Mouse (Mus musculus) brain, embryonic 18.5 days (tissue): ENCODE data around the gene Plekha4.
A peak's percentile ranks its signal among the peaks of the same experiment; 100 is the strongest.

Experiments
- DNase-seq: peaks from one replicate; pipeline ENCODE4 v3.0.0-alpha.2; 2012; ENCODE audit warnings: low read depth, low spot score

Gene Plekha4

DNA sequence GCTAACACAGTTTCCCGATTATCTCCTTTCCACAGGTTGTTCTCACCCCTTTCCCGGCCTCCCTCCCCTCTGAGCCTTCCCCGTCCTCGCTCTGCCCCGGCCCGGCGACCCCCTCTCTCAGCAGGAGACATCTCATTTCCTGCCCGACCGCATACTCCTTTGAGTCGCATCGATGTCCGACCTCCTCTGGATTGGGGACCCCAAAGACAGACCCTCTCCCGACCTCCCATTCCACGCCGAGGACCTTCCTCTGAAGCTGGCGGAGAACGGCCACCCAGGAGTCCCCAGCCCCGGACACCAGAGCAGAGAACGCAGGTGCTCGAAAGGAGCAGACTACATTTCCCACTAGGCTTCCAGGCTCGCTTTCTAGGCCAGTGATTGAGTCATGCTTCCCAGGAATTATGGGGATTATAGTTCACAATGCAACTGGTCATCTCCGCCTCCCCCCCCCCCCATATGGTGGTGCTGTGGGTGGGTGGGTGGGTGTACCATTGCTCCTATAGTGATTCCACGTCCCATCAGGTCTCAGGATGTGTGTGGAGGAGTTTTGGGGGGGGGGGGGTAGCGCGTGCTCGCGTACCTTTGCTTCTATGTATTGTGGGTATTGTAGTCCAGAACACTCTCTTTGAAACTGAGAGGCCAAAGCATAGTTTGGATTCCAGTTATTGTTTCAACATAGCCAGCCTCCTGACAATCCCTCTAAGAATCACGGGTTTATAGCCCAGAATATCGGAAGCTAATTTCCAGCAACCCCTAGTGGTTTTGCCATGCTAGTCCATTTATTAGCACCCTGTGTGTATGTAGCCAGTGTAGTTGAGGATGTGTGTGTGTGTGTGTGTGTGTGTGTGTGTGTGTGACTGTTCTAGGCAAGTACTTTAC, 12.3 kb downstream of the Plekha4 start:
- DNase-seq: peak; percentile 67

DNA sequence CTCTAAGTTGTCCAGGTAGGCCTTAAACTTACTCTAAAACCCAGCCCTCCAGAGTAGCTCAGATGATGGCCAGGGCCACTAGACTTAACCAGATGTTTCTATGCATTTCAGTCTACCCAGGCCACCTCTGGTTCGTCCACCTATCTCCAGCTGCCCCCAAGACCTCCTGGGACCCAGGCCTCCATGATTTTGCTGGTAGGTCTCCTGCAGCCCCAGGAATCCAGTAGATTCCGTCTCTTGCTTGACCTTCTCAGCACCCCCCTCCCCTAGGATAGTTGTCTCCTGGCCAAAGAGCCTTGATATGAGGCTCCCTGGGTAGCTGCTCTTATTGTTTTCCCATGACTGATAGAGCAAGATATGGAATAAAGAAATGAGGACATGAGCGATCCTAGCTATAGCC, 13.0 kb downstream of the Plekha4 start:
- DNase-seq: no peak

DNA sequence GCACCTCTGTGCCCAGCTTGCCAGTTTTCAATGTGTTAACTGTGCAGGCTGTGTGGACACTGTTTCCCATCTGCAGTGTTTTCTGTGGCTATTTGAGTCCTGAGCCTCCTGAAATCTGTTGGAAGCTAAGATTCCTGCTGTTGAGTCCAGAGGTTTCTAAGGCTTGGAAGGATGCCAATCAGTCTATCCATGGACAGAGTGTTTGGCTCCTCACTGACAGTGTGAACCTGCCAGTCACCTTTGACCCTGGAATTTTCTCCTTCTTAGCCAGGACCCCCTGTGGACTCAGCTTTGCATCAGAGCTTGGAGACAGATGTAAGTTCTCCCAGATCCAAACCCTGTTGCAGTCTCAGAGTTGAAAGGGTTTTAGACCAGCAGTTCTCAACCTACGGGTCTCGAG, 14.1 kb downstream of the Plekha4 start:
- DNase-seq: no peak

DNA sequence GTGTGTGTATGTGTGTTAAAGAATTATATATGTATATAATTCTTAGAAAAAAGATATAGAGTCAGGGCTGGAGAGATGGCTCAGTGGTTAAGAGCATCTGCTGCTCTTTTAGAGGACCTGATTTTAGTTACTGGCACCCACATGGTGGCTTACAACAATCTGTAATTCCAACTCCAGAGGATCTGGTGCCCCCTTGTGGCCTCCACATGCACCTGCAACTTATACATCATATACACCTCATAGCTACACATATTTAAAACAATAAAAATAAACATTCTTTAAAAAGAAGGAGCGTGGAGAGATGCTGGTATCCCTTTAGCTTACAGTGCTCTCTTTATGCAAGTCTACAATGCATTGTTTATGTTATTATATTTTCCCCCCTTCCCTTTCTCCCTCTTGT, 18.4 kb downstream of the Plekha4 start:
- no peak for DNase-seq

DNA sequence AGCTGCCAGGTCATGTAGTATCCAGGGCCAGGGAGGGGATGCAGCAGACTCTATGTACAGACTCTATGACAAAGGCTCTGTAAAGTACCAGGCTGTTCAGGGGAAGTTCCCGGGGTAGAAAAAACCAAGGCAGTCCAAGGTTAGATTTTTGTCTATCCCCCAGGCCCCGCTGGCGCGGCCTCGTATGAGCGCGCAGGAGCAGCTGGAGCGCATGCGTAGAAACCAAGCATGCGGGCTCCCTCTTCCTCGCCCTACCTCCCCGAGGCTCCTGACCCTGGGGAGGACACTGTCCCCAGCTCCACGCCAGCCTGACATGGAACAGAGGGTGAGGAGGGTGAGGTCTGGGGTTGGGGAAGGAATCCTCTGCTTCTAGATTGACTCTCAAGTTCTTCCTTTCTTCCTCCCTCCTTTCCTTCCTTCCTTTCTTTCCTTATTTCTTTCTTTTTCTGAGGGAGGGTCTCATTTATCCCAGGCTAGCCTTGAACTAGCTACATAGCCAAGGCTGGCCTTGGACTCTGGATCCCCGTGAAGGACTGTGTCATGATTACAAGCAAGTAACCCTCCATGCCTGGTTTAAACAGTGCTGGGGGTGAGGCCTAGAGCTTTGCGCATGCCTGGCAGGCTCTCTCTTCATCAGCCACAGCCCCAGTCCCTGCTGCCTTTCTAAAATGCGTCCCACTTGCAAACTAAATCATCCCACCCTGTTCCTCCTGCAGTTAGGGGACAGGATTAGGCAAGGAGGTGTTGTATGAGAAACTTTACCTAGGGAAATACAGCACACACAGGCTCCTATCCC, 23.7 kb downstream of the Plekha4 start:
- no peak for DNase-seq

DNA sequence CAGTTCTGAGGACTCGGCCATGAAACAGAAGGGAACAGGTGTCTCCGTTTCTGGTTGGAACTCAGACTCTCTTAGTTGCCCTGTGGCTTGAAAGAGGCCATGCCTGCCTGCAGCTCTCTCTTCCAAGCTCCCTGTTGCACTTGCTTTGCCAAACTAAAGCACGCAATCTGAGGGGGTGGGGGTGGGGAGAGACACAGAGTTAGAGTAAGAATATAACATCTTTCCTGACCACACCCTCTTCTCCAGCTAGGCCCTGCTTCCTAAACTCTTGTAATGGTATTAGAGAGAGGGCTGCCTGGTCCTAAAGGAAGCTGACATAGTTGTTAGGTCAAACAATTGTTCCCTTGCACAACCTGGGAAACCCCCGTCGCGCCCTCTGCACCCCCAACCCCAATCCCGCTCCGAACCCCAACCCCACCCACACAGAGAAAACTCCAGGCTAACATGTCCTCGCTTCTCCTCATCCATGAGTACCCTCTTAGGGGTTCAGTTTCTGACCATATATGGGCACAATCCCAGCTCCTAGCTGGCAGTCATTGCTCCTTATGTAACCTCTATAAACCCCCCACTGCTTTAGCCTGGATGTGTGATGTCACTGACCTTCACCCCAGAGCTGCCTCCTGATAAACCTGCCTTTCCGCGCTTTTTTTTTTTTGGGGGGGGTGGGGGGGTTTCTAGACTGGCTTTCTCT, 24.8 kb downstream of the Plekha4 start:
- DNase-seq: no peak

DNA sequence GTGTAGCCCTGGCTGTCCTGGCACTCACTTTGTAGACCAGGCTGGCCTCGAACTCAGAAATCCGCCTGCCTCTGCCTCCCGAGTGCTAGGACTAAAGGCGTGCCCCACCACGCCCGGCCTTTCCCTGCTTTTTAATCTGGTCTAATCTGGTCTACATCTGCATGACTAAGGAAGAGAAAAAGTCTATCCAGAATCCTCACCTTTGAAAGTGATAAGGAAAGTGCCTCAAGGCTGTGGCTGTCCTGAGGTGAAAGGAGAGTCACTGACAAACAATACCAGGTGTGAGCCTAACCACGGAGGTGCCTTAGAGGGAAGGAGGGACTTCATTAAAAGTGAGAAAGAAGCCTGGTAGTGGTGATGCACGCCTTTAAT, 25.4 kb downstream of the Plekha4 start:
- DNase-seq: no peak

DNA sequence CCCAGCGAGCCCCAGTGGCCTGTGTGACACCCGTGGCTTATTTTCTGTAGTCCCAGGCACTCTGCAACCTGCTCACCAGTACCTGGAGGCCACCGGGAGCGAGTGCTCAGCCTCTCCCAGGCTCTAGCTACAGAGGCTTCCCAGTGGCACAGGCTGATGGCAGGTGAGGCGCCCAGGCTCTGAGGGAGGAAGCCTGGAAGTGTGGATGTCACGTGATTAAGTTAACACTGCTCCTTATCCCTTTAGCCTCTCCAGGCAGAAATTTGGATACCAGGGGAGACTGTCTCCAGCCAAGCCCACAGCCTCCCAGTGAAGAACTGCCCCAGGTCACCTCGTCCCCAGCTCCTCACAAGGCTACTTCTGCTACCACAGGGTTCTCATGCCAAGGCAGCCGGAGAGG, 27.4 kb downstream of the Plekha4 start:
- DNase-seq: no peak

DNA sequence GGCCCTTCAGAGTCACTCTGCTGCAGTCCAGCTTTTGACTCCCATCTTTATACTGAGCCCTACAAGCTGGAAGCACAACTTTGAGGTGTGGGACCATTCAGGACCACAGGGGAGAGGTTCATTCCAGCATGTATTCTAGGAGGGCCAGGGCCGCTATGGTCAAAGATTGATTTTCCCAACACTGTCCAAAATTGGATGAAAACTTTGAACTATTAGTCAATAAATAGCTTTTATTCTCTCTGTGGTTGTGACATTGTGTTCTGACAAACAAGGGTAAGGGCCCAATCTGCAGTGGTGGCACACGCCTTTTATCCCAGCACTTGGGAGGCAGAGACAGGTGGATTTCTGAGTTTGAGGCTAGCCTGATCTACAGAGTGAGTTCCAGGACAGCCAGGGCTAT, 27.9 kb downstream of the Plekha4 start:
- no peak for DNase-seq

DNA sequence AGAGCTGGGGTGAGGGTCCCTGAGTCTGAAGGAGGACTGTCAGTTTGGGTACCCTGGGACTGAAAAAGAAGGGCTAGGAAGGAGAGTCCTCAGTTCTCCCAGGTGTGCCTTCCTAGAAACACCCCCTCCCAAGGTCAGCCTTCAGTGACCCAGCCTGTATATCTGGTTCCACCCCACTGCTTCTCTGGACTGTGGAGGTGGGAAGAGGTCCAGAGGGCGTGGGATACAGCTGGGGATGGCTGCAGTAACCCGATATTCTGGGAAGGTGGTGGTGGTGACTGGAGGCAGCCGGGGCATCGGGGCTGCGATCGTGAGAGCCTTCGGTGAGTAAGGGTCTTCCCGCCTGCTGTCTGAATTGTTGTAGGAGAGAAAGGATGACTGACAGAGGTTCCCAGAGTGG, 28.6 kb downstream of the Plekha4 start, which contains the start of gene Hsd17b14:
TSS of gene Hsd17b14 (plus strand) at position 150 of the 400 bp plus-strand sequence.
- no peak for DNase-seq

DNA sequence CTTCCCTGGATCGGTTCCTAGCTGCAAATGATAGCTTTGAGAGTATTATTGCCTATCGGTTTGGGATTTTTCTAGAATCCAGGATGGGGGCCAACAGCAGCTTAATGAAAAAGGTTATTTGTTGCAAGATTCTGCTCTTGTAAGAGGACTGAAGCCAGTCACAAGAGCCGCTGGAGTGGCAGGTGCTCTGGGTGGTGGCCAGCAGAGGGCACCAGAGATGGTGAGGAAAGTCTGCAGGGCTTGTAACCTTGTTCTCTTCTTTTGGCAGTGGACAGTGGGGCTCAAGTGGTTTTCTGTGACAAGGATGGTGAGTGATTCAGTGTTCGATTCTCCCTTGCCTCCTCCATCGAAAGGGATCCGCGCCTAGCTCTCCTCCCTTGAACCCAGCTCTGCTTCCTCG, 29.7 kb downstream of the Plekha4 start:
- DNase-seq: no peak

DNA sequence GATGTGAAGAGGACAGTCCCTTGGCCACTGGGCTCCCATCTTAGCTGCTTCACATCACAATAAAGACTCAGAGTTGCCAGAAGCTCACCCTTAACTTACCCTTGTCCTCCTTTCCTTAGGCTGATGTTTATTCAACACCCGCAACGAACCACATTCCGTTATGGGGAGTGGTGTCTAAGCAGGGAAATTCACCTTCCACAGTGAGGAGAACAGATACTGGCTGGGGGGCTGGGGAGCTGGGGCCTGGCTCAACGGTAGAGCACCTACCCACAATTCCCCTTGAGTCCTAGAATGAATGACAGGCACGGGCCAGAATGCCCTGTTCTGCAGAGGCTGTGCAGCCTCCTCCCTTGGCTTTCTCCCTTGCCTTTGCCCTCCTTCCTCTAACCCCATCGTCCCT, 32.8 kb downstream of the Plekha4 start:
- DNase-seq: no peak

DNA sequence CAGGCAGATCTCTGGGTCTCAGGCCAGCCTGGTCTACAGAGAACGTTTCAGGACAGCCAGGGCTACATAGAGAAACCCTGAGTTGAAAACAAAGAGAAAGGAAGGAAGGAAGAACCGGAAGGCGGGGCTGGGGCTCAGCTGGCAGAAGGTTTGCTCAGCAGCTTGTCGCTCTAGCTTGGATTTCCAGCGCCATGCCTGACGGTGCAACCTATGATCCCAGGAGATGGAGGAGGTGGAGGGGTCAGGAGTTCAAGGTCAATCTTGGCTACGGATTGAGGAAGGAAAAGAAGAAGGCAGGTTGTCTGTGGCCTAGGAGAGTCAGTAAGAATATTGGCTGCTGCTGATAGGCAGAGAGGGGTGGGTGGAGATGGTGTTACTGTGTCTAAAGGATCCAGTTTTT, 34.1 kb downstream of the Plekha4 start:
- DNase-seq: no peak

DNA sequence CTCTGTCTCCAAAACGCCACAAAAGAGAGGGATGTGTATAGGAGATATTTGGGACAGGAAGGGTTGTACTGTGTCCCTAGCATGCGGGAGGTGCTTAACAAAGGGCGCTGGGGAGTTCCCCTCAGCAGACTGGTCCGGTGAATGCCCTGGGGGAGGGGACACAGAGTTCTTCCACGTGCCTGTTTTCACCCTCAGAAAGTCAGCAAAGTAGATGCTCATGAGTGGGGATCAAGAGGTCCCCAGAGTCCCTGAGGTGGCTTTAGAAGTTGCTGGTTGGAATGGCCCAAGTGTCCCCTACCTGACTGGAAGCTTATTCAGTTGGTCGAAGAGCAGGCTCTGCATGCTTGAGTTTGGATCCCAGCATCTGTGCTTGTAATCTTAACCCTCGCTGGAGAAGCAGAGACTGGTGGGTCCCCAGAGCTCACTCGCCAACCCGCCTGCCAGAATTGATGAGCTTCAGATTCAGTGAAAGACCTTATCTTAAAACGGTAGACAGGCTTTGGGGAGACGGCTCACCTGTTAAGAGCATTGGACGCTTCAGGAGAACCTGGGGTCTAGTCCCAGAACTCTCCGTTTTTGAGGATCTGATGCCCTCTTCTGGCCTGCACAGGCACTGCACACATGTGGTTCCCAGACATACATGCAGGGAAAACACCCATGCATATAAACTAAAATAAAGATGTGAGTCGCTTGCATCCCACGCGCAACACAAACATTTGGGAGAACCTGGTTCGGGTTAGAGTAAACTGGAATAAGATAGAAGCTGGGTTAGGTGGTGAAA, 34.9 kb downstream of the Plekha4 start:
- peak; percentile 32 for DNase-seq

DNA sequence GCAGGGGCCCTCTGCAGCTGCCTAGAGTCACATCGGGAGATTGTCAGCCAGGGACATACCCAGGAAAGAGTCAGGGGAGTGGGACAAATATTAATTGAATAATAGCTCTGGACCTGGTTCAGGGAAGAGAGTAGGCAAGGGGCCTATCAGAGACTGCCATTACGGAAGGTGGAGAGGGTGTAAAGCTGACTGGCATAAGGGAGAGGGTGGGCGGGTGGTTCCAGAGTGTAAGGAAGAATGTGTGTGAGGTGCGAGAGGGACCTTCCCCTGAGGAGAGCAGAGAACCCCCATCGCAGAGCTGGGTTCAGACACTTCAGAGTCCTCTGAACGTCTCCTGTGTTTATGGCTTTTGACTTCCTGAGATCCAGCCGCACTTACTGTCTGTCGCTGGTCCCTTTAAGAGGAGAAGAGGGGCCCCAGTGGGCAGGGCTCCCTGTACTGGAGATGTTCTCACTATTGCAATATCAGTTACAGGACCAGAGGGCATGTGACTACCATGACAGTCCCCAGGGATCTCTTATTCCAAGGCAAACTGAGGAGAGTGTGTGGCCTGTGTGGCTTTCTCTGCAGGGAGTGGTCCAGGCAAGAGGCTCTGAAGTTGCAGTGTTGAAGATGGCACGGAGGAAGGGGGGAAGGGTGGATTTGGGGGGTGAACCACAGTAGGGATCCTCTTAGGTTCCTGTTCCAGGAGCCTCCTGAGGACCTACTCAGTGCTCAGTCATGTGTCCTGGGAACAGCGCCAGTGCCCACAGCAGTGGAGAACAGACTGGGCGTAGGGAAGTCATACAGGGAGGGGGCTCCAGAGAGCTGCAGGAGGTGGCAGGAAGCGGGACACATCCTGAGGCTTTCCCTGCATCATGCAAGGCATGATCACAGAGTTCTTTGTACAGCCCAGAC, 35.7 kb downstream of the Plekha4 start:
- DNase-seq: no peak

DNA sequence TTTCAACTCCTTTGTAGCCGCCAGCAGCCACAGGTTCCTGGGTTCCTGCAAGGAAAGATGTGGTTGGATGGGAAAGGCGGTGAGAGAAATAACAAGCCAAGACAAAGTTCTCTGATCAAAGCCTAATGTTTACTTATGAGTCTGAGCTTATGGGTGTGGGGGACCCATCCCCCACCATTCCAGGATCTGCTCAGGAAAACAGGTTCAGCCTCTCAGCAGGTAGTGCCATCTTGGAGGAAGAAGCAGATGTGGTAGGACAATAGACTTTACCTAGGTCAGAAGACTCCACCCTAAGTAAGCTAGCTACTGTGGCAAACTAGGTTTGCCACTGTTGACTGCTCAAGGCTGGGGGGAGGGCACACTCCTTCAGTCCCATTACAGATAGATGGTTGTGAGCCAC, 38.7 kb downstream of the Plekha4 start:
- DNase-seq: no peak

DNA sequence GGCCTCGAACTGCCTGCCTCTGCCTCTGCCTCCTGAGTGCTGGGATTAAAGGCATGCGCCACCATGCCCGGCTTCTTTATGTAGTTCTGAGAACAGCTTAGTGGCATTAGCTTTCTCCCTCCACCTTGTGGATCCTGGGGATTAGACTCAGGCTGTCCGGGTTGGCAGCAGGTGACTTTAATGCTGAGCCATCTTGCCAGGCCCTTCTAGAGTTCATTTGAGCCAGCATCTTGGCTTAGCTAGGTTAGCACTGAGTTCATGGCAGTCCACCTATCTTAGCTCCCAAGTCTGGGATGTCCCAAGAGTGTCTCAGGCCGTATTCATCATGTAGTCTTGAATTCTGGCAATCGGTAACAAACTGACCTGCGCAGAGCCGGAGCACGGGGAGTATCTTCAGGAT, 39.3 kb downstream of the Plekha4 start:
- no peak for DNase-seq

DNA sequence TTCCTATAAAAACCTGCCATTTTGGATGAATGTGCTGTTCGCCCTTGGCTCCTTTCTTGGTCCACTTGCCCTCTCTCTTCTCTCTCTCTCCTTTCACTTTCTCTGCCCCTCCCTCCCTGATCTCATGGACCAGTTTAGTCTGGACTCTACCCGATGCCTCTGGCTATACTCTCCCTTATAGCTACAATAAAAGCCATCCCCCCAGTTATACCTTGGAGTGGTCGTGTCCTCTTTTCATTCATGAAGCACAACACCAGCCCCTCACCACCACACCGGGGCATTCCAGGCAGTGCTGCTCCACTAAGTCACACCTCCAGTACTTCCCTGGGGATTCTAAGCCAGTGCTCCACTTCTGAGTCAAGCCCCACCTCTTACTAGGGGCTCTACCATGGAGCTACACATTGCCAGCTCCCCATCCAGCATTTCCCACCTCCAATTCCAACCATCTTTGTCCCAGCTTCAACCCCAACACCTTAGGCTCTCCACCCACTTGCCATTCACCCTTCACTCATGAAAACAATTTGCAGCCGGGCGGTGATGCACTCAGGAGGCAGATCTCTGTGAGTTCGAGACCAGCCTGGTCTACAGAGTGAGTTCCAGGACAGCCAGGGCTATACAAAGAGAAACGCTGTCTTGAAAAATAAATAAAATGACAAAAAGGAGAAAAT, 41.1 kb downstream of the Plekha4 start:
- DNase-seq: no peak

DNA sequence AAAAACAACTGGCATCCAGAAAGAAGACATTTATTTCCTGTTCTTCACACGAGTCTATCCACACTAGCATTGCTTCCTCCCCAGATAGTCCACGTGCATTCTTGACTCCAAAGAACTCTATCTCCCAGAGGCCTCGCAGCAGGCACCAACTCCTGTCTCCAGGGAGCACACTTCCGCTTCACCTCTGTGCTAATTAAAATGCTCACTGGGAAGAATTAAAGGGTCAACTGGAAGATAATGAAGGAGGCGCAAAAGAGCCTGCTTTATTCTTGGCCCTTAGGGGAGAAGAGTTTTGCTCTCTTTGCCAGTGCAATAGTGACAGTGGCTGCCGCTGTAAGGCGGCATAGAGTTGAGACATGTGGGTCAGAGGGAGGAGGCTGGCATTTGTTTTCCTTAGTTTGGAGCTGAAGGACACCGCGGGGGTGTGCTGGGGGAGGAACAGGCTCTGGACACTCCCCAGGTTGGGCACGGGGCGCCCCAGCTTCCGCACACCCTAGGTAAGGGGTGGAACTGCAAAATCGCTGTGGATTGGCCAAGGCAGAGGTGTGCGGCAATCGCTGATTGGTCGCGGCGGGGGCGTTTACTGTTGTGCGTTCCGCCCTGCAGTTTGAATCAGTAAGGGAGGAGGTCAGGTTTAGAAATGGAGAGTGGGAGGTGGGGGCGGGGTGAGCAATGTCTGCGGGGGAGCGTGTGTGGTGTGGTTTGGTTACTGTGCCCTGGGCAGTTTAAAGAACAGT, 41.8 kb downstream of the Plekha4 start:
- DNase-seq: peak; percentile 73
